Mouse (Mus musculus) T-helper 1 cell (primary cell): ENCODE results near the gene Fbxl2.

Source experiments
- in situ Hi-C: fragments of 300-600 bp; cut with MboI, MseI; formaldehyde crosslinking; loops from one replicate; pipeline ENCODE4 v1.15.1; 2025; ENCODE audit warnings: high pct_unique_total_duplicates

Fbxl2 gene

DNA sequence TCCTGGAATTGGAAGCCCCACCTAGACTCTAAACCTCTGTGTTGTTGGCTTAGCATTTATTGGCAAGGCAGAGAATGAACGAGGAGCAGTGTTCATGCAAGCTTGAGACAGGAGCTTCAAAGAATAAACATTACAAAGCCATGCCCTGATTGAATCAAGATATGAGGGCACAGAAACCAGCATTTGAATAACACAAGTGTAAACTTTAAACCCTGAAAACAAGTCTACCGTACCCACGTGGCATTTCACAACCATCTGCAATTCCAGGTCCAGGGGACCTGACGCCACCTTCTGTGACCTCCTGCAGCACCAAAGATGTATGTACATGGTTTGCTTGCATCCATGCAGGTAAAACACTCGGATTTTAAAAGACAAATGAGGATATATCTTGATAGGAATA lies 123.3 kb downstream of the Fbxl2 start:
- in situ Hi-C loops = no loop called here

GRCm38 (mm10) chr9:113915789-113916188 lies 130.2 kb downstream of the Fbxl2 start:
- in situ Hi-C loops = no loop called here
